Comparison of ENCODE assay signal across 9 mouse cellular contexts in the genomic region with DNA sequence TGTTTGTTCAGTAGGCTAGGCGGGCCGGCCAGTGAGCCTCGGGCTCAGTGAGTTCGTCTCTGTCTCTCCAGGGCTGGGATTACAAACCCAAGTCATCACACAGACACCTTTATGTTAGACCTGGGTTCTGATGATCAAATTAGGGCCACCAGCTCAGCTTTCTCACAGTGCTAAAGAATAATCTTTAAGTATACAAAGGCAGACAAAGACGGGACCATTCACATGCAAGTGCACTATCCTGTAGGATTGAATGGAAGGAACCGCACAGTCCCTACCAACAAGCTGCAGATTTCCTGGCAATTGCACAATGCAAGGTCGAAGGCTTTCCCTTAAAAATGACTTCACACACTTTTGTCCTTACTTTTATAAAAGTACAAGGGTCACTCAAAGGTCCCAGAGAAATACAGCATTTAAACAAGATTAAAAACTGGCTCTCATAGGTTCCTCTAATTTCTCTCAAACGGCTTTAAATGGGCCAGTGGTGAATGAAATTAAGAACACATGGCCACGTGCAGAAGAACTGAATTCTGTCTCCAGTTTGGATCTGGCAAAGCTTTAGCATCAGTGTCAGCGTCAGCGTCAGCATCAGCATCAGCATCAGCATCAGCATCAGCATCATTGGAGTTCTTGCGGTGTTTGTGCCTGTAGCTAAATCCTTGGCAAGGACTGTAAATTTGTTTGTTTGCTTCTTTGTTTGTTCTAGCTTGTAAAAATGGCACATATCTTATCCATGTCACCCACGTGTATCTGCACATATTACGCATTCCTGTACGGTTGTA.
DNase-seq lines count a peak whose midpoint lies in the region; ATAC-seq and TF ChIP-seq lines count a peak whose summit lies in the region.
"Had no signal": no experiment of that assay in that cellular context is flagged by ENCODE, and none has a peak within 500 bp of the region (broad histone marks: within the 10 kb centered on the region; RNA-seq: fewer than 3 reads in every experiment).

No protein-coding gene starts in this region.

- TF ChIP-seq CTCF in intestine, postnatal 0 days (IDR thresholded peaks at IDR 0.05; ENCODE audit: low read depth): no peak

- no peak overlapping the region for H3K9ac ChIP-seq in intestine, embryonic 14.5 days (ENCODE audit: low read length)
- no peak overlapping the region for H3K9ac ChIP-seq in intestine, postnatal 0 days (ENCODE audit: low read depth, low read length)
- H3K9ac ChIP-seq in forebrain, embryonic 14.5 days (ENCODE audit: low read length): peak overlapping the region; percentile 55; the same call in 1 of the 2 replicates
- no peak overlapping the region for H3K9ac ChIP-seq in liver, embryonic 13.5 days

- peak overlapping the region; percentile 51 for H3K4me2 ChIP-seq in intestine, embryonic 14.5 days (ENCODE audit: low read length)
- H3K4me2 ChIP-seq in intestine, postnatal 0 days (replicated peaks; ENCODE audit: low read depth): no peak overlapping the region
- H3K4me2 ChIP-seq in forebrain, embryonic 14.5 days (ENCODE audit: low read length): peak overlapping the region; percentile 58
- peak overlapping the region; percentile 37 for H3K4me2 ChIP-seq in liver, embryonic 13.5 days

- H3K9me3 ChIP-seq in intestine, embryonic 14.5 days (ENCODE audit: control insufficient read depth, low read length): no peaks in the 10 kb centered on the region
- no peaks in the 10 kb centered on the region for H3K9me3 ChIP-seq in intestine, postnatal 0 days (ENCODE audit: control insufficient read depth)
- H3K9me3 ChIP-seq in forebrain, embryonic 14.5 days (replicated peaks; ENCODE audit: control insufficient read depth, low read length): no peaks in the 10 kb centered on the region
- H3K9me3 ChIP-seq in liver, embryonic 13.5 days (replicated peaks): no peaks in the 10 kb centered on the region

- peaks cover 22% of the 10 kb centered on the region; the same call in 1 of the 2 replicates for H3K27me3 ChIP-seq in intestine, embryonic 14.5 days (replicated peaks; ENCODE audit: control insufficient read depth, insufficient read depth, low read length)
- H3K27me3 ChIP-seq in intestine, postnatal 0 days (replicated peaks; ENCODE audit: control insufficient read depth, insufficient read depth, low read length): peaks cover 16% of the 10 kb centered on the region
- H3K27me3 ChIP-seq in forebrain, embryonic 14.5 days (replicated peaks; ENCODE audit: control insufficient read depth, insufficient read depth, low read length): no peaks in the 10 kb centered on the region
- H3K27me3 ChIP-seq in liver, embryonic 13.5 days: peaks cover 38% of the 10 kb centered on the region

- no peak for DNase-seq in intestine, embryonic 14.5 days (ENCODE audit: low spot score)
- DNase-seq in embryo, embryonic 10.5 days (ENCODE audit: low spot score): peak; percentile 39
- no peak for DNase-seq in forebrain, embryonic 14.5 days (ENCODE audit: low spot score)
- DNase-seq in liver, embryonic 13.5 days: no peak
- no peak for DNase-seq in Muller cell, postnatal 12 days (ENCODE audit: inconsistent ontology term)
- DNase-seq in thymus, adult 18-20 months: no peak
- no peak for DNase-seq in right cerebral cortex, postnatal 10 days (ENCODE audit: low spot score in 2 of 2)
- DNase-seq: gastrocnemius, adult 2 months had no signal

- no peak overlapping the region for H3K27ac ChIP-seq in intestine, embryonic 14.5 days (ENCODE audit: low read depth)
- no peak overlapping the region for H3K27ac ChIP-seq in intestine, postnatal 0 days (ENCODE audit: low read depth, low read length)
- H3K27ac ChIP-seq in forebrain, embryonic 14.5 days (ENCODE audit: low read depth, low read length): peak overlapping the region; percentile 76; the same call in 1 of the 2 replicates
- H3K27ac ChIP-seq in liver, embryonic 13.5 days: no peak overlapping the region
- H3K27ac ChIP-seq: gastrocnemius, adult 2 months had no signal

- no peaks in the 10 kb centered on the region for H3K36me3 ChIP-seq in intestine, embryonic 14.5 days (ENCODE audit: control insufficient read depth, insufficient read depth, low read length)
- H3K36me3 ChIP-seq in intestine, postnatal 0 days (ENCODE audit: control insufficient read depth, insufficient read depth): no peaks in the 10 kb centered on the region
- peaks cover 6% of the 10 kb centered on the region; the same call in 1 of the 2 replicates for H3K36me3 ChIP-seq in forebrain, embryonic 14.5 days (ENCODE audit: control insufficient read depth, insufficient read depth, low read length)
- no peaks in the 10 kb centered on the region for H3K36me3 ChIP-seq in liver, embryonic 13.5 days

- no peaks in the 10 kb centered on the region for H3K4me1 ChIP-seq in intestine, embryonic 14.5 days (replicated peaks; ENCODE audit: control insufficient read depth, insufficient read depth, low read length)
- H3K4me1 ChIP-seq in intestine, postnatal 0 days (replicated peaks; ENCODE audit: control insufficient read depth, insufficient read depth, low read length): no peaks in the 10 kb centered on the region
- H3K4me1 ChIP-seq in forebrain, embryonic 14.5 days (ENCODE audit: control insufficient read depth, insufficient read depth, low read length): peaks cover 9% of the 10 kb centered on the region; the same call in 1 of the 2 replicates
- peaks cover 4% of the 10 kb centered on the region for H3K4me1 ChIP-seq in liver, embryonic 13.5 days (replicated peaks)

- ATAC-seq in intestine, embryonic 14.5 days (replicated peaks; ENCODE audit: low FRiP score, low TSS enrichment, low read depth): no peak
- no peak for ATAC-seq in intestine, postnatal 0 days
- ATAC-seq in forebrain, embryonic 14.5 days: no peak
- ATAC-seq in liver, embryonic 13.5 days (ENCODE audit: low read depth): no peak

- 0 out of 2 replicates have a peak overlapping the region, but pooled peaks have one; percentile 27 for H3K4me3 ChIP-seq in intestine, embryonic 14.5 days (ENCODE audit: low read depth, low read length)
- H3K4me3 ChIP-seq in intestine, postnatal 0 days (ENCODE audit: low read depth, low read length): no peak overlapping the region
- peak overlapping the region; percentile 20; the same call in 1 of the 2 replicates for H3K4me3 ChIP-seq in forebrain, embryonic 14.5 days (ENCODE audit: low read depth, low read length)
- H3K4me3 ChIP-seq in liver, embryonic 13.5 days (replicated peaks): no peak overlapping the region
- H3K4me3 ChIP-seq: gastrocnemius, adult 2 months had no signal

- 32% methylated on average over 15 of the region's 15 CpGs for WGBS in intestine, embryonic 14.5 days
- WGBS in intestine, postnatal 0 days: 23% methylated on average over 15 of the region's 15 CpGs
- 17% methylated on average over 15 of the region's 15 CpGs for WGBS in forebrain, embryonic 14.5 days
- 37% methylated on average over 15 of the region's 15 CpGs for WGBS in liver, embryonic 13.5 days (ENCODE audit: insufficient replicate concordance)

Comparison
In these comparisons a context has a peak if more than half of its experiments do, and no peak if none do; other contexts are left out.
1. H3K4me3 ChIP-seq: peak in intestine, embryonic 14.5 days (single experiment) and forebrain, embryonic 14.5 days (single experiment); none in intestine, postnatal 0 days (single experiment) and liver, embryonic 13.5 days (single experiment).